Mouse (Mus musculus): ENCODE measurements around the gene Rgl1.

Rgl1 gene

GRCm38 (mm10) chr1:152550973-152551372, 215.2 kb downstream of the Rgl1 start:
- CTCF ChIA-PET, result no interaction called here

- CTCF ChIA-PET, result no interaction called here
These were observed 215.6 kb downstream of the Rgl1 start for GRCm38 (mm10) chr1:152550544-152550943.

DNA sequence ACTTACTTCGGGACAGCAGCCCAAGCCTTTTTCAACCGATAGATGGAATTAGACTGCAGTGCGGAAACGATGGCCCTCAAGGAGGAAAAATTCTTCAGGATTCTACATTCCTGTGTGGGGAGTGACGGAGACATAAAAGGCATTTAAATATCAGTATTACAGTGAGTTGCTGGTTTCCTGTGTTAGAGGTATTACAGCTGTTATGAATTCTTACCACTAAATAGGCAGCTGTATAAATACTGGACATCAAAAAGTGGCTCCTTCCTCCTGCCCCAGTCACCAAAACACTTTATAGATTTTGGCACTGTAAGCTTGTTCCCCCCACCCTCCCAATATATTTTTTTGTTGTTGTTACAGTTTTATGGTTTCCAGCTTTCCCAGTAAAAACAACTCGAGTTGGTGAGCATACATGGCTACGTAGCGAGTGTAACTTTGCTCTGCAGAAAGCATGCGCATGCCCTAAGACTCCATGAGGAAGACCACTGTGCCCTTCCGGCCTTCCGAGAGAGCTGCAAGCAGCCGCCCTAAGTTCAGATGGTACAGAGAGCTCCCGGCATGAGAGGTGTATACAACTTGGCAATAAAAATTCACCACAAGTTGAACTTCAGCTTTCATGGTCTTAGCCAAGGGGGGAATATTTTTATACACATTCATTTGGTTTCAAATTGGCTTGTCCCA, 217.0 kb downstream of the Rgl1 start:
- CTCF ChIA-PET, result no interaction called here

DNA sequence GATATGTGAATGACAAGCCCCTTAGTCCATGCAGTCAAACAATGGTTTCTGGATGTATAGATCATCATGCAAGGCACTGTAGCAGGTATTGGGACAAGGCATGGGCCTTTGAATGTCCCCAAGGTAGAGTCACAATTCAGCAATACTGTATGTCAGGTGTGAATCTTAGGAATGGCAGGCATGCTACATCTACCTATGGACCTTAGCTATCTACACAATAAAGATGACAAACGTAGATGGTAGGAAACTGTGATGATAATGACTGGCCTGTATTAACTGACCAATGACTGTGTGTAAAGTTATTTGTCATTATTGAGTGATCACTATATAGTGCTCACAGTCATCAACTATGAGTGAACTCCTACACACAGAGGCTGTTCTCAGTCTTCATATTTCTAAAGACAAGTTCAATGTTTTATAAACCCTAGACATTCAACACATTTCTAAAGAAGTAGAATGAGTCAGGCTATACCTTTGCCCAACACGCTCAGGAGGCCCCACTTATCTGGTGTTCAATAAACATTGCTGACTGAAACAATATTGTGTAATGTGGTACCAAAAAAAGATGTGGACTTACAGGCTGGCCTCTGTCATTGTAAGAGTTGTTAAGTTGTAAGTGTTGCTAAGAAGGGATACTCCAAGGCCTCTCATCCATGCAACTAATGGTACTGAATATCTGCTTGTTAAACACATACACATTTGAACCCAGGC, 222.5 kb downstream of the Rgl1 start:
- CTCF ChIA-PET, result no interaction called here

DNA sequence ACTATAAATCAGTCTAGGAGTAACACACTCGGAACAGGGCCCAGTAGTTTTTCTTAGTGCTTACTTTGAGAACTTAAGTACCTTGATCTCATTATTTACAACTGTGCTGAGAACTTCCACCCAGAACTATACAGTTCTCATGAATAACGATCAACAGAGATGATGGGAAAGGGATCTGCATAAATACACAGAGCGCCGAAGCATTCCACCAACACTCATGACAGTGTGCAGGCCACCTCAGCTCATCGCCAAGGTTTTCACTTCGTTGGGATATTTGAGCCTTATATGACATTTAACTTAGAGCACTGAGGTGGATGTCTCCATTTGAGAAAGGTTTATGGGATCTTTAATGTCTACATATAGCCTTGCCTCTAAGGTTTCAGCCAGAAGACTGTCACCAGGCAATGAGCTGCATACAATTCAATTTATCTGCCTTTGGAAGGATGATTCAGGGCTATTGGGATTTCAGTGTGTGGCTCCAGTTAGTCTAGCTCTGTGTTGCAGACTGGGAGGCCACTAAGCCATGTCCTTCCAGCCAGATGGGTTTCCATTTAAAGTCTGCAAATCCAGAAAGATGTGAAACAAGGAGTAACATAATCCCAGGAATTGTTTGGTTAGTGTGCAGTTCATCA, 223.3 kb downstream of the Rgl1 start:
- CTCF ChIA-PET, result no interaction called here

DNA sequence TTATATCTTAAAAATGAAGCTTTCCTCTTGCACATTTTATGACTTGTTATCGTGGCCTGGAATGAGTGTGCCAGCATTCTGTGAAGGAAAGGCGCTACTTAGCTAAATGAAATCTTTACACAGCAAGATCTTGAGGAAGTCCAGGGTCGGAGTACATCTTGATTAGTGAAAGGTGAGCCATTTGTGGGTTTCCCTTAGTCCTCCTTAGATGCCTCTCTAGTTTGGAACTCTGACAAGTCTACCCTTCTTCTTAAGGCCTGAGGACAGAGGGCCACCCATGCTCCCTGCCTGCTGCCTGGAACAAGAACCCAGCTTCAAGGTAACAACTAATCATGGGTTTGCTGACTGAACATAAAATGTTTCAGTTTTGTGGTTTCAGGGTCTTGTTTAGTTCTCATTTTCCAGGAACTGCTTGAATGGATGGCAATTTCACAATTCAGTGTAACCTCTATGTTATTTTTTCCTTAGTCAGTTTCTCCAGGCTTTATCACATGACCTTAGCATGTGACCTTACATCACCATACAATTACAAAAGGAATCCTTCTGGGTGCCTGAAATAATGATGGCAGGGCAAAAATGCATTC, 225.8 kb downstream of the Rgl1 start:
- CTCF ChIA-PET, result interaction anchor here (0.7 kb wide), 2 partner anchors 225 to 470 kb away, joined by 5 to 6 read pairs; no protein-coding TSS in a partner anchor

- CTCF ChIA-PET, result no interaction called here
These were observed 227.3 kb downstream of the Rgl1 start for GRCm38 (mm10) chr1:152538817-152539216.

GRCm38 (mm10) chr1:152537186-152537585, 229.0 kb downstream of the Rgl1 start:
- CTCF ChIA-PET, result no interaction called here

GRCm38 (mm10) chr1:152536416-152537018, 229.6 kb downstream of the Rgl1 start:
- CTCF ChIA-PET, result no interaction called here

DNA sequence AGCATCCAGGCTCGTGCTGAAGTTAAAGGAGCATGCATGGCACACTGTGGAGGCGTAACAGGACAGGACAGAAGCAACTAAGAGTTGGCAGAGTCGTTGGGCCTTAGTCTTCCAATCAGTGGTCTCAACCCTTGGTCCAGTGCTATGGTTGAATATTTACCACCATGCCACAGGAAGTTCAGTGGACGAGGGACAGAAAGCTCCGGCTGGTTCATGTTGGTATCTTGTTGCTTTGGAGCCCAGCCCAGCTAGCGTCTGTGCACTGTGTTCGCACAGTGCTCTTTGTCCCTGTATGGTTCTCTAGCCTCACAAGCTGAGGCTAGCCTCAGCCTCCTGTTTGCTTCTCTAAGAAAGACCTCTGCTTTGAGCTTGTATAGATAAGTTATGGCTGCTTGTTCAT, 231.6 kb downstream of the Rgl1 start:
- CTCF ChIA-PET, result no interaction called here

- CTCF ChIA-PET, result interaction anchor here (0.7 kb wide), 1 partner anchor 1009 kb away, joined by 4 read pairs; no protein-coding TSS in a partner anchor
These were observed 234.7 kb downstream of the Rgl1 start for GRCm38 (mm10) chr1:152531498-152531897.

DNA sequence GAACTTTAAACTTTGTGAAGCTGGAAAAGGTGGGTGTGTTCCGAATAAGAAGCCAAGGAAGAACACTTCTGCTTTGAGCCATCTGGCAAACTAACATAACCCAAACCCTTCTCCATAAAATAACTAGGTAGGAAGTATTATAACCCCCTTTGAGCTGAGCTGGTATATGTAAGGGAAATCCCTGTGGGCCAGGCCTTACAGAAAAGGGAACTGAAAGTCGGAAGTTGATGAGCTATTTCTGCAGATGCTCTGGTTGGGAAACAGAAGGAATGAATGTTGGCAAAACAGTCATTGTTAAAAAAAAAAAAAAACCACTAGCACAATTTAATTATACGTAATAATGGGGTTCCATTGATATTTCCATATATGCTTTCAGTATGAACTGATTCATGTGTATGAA, 237.4 kb downstream of the Rgl1 start:
- CTCF ChIA-PET, result interaction anchor here (0.7 kb wide), 1 partner anchor 126 kb away, joined by 4 read pairs; no protein-coding TSS in a partner anchor

GRCm38 (mm10) chr1:152528214-152528613, 237.9 kb downstream of the Rgl1 start:
- CTCF ChIA-PET, result interaction anchor here (0.7 kb wide), 1 partner anchor 126 kb away, joined by 4 read pairs; no protein-coding TSS in a partner anchor

- CTCF ChIA-PET, result interaction anchor here (0.5 to 0.6 kb wide), 2 partner anchors 387 to 666 kb away, joined by 4 to 6 read pairs; no protein-coding TSS in a partner anchor
These were observed 240.0 kb downstream of the Rgl1 start for GRCm38 (mm10) chr1:152526154-152526553.

DNA sequence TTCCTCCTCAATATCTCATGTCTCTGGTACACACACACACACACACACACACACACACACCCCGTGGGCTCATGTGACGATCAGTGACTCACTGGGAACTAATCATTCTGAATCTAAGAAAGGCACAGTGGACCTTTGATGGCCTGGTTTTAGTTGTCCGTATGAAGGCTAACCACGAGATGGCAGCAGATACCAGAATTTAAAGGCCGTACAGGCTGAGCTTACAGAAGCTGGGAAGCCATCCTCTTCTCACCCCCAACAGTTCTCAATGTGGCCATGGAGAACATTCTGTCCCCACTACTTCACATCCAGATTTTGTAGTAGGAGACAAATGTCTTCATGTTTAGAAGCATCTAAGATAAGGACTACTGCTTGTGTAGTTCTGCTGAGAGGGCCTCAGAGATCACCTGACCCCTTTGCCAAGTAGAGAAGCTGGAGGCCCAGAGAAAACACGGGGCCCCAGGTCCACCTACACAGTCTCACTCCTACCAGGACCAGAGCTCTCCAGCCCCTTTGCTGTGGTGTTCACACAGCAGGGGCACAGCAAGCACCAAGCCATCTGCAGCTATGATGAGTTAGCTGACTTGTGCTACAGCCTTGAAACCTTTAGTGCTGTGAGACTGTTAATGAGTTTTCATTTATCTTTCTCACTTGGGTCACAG, 241.0 kb downstream of the Rgl1 start:
- CTCF ChIA-PET, result interaction anchor here (0.6 to 0.8 kb wide), 4 partner anchors 153 to 856 kb away, joined by 3 to 17 read pairs (median 4); no protein-coding TSS in a partner anchor

DNA sequence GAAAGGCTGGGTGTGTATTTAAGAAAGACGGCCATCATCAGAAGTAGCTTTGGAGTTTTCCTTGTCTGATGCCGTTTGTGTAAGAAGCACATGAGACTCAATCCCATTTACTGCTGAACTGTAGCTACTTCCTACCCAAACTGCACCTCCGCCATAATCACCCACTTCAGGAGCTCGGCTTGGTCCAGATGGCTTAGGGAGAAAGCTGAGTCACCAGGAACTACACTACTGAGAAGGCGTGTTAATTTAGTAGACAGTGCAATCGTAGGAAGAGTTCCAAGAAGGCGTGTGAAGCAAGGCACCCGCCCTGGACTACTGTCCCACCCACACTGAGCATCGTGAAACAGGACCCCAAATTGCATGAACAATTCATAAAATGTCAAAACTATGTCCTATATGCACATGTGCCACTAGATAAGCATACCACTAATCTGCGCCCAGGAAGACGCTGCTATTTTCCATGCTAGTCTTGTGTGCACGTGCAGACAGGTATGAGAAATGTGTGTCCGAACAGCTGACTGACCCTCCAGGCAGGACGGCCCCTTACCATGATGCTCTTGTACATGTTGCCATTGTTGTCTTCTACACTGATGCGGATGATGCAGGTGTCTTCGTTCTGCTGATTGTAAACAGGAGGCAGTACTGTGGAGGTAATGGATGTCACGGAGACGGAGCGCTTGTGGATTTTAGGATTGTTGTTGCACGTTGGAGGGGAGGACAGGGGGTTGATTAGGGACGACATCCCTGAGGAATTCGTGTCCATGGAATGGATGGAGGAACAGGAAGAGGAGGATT, 241.9 kb downstream of the Rgl1 start:
- CTCF ChIA-PET, result interaction anchor here (0.7 kb wide), 1 partner anchor 154 kb away, joined by 3 read pairs; no protein-coding TSS in a partner anchor

- CTCF ChIA-PET, result no interaction called here
These were observed 242.9 kb downstream of the Rgl1 start for GRCm38 (mm10) chr1:152523292-152523691.

DNA sequence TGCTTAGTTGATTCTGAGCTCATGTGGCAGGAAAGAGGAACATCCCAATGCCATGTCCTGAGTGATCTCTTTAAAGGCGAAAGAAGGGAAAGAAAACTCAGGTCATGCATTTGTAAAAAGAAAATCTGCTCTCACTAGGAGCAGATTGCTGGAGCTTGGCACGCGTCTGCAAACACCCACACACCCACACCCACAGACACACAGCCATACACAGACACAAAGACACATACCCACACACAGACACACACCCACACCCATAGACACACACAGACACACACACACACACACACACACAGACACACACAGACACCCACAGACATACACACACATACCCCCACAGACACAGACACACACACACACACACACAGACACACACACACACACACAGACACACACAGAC, 243.9 kb downstream of the Rgl1 start:
- CTCF ChIA-PET, result no interaction called here

DNA sequence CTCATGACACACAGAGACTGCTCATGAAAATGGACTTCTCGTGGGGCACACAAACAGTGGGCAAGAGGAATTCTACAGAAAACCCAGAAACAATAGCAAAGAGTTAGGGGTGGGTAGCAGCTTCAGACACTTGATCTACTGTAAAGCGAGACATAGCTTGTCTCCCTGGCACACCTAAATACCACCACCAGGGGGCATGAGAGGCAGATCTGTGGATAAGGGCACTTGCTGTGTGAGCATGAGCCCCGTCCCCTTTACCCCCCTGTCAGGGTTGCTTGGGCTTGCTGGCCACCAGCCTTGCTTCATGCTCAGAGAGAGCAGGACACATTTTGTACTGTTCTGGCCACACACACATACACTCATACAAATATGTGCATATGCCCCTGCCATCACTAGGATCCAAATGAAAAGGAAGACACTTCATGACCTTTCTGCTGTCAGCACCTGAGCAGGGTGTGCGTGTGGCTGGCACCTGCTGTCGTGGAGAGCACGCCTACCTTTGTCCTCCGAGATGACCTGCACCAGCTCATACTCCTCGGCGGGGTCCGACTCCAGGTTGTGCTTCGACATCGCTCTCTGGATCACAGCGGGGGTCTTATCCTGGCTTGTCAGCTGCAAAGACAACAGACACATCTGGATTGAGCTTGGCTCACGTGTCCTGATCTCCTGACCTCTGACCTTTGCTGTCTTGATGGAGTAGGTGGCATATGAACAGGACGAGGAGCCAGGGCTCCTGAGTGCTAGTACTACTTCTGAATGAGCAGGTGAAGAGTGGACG, 245.2 kb downstream of the Rgl1 start:
- CTCF ChIA-PET, result no interaction called here

GRCm38 (mm10) chr1:152518971-152519370, 247.2 kb downstream of the Rgl1 start:
- CTCF ChIA-PET, result no interaction called here

Measured in spleen, embryonic (tissue).